Mouse (Mus musculus) layer of hippocampus, postnatal 14 days (tissue): ENCODE data around the gene Zcchc14. TPM values are rescaled to one million over a fixed set of nuclear protein-coding genes. Genes with fewer than 3 reads are reported as not detected.

ENCODE experiments used
- DNase-seq, 2 experiments: peaks; one replicate each; pipeline ENCODE4 v3.0.0; 2021 to 2022; ENCODE audit warnings: low spot score in 2 of 2, mixed read lengths in 1 of 2
- total RNA-seq, 2 experiments: library from RNA; stranded (reverse); gene quantifications; 2 replicates each; pipeline ENCODE4 v1.2.3; 2021

Gene Zcchc14
- total RNA-seq, 2 experiments from 2014 or later, result 78.1 to 83.0 TPM

DNA sequence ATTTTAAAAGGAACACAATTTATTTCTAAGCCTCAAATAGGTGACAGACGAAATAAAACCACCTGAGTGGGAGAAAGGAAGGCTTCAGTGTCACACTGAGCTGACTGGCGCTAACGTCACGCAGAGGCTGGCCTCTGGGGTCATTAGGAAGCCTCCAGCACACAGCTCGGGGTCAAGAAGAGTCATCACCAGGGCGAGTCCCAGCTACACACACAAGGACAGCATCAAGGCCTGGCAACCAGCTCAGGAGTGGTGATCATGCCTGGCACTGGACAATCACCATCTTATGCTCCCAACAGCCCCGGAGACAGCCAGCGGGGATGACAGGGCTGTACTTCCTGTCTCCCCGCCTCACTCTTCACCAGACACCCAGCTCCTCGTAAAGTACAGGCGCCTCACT lies 95.0 kb downstream of the Zcchc14 start:
- no peak for DNase-seq

GRCm38 (mm10) chr8:121553831-121554475 lies 98.7 kb downstream of the Zcchc14 start:
- no peak for DNase-seq

DNA sequence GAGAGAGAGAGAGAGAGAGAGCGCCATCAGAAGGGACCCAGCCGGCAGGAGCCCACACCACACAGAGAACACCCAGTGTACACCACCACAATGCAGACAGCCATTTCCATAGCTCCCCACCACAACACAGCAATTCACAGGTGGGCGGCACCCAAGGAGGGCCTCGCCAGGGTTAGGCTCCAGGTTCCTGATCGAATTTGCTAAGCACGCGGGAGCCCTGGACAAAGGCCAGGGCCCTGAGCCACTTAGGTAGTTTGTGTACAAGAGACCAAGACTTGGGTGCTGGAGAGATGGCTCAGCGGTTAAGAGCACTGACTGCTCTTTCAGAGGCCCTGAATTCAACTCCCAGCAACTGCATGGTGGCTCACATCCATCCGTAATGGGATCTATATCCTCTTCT lies 100.2 kb downstream of the Zcchc14 start:
- DNase-seq, result no peak

DNA sequence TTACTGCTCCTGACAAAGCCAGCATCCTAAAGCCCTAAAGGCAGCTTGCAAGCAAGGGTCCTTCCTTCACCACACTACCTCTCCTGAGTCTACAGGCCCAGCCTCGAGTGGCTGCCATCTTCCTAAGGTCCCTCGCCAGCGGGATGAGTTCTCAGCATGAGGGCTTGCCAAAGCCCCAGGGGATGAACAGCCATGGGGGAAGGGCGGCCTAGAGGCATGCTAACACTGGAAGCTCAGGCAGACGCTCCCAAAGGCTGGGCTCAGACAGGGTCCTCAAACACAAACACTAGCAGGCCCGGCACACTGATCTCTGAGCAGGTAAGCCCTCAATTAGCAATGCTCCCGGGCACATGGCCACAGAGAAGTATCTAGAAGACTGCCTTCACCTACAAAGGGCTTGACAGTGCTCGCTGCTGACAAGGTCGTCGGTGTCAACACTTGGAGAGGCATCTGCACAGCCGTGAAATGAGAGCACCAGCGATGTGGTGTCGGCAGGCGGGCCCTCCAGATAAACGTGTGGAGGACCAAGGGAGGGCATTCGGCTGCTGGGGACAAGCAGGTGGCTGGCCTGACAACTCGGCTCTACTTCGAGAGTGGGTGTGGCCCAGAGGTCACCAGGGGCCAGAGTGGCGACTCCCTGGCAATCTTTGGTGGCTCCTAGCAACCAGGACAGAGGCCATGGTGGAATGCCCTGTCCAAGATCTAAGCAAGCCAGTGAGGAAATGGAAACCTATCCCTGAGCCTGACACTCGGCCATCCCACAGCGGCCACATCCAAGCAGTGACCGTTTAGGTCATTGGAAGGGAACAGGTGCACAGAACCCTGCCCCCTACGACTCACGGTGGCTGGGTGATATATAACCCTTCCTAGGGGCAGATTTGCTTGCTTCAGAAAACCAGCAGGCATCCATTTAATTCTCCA lies 101.4 kb downstream of the Zcchc14 start:
- DNase-seq, result no peak

DNA sequence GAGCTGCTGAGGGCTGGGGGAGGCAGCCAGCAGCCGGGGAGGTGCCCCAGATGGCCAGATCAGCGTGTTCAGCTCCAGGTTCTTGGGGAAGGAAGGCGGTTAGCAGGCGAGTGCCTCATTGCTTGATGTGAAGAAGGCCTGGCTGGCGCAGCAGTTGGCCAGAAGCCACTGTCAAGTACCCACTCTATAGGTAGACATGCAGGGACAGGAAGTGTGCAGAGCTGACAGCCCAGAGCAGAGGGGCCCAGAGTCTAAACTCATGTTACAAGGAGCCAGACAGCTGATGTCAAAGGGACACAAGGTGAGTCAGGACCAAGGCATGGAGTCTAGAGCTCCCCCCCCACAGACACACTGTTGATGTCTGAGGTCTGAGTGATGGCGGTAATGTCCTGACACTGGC lies 102.6 kb downstream of the Zcchc14 start:
- DNase-seq, result no peak

Other genes with a start within 250 kb of the Zcchc14 start
- not detected for gene 1700018B08Rik, start 108.6 kb downstream of the Zcchc14 start, total RNA-seq
- 10 to 100 TPM; 81.3 to 98.2 TPM for gene Fbxo31, start 74.1 kb downstream of the Zcchc14 start, total RNA-seq
- gene Map1lc3b, start 62.5 kb downstream of the Zcchc14 start, total RNA-seq, result 100 to 1,000 TPM; 172 to 184 TPM
- gene Jph3, start 76.7 kb upstream of the Zcchc14 start, total RNA-seq, result 100 to 1,000 TPM; 212 to 217 TPM
- gene Klhdc4, start 176.7 kb upstream of the Zcchc14 start, total RNA-seq, result 10 to 100 TPM; 28.0 to 30.7 TPM